In genomic region chr11:35270396-35270795, GRCm38 (mm10) we compare ENCODE assay signal across 31 mouse cellular contexts.
A peak's percentile ranks its signal among the peaks of the same experiment; 100 is the strongest.
DNase-seq lines count a peak whose midpoint lies in the region; ATAC-seq lines count a peak whose summit lies in the region.
"Had no signal": no experiment of that assay in that cellular context is flagged by ENCODE, and none has a peak within 500 bp of the region (broad histone marks: within the 10 kb centered on the region; RNA-seq: fewer than 3 reads in every experiment).

No protein-coding gene starts in this region.

- peaks cover 38% of the 10 kb centered on the region for H3K4me1 ChIP-seq in heart, embryonic 12.5 days (replicated peaks)
- peaks cover 40% of the 10 kb centered on the region for H3K4me1 ChIP-seq in hindbrain, embryonic 10.5 days (replicated peaks)
- peaks cover 25% of the 10 kb centered on the region for H3K4me1 ChIP-seq in hindbrain, embryonic 13.5 days (replicated peaks)
- H3K4me1 ChIP-seq in kidney, embryonic 14.5 days (ENCODE audit: control insufficient read depth, insufficient read depth, low read length), result peaks cover 31% of the 10 kb centered on the region
- peaks cover 72% of the 10 kb centered on the region for H3K4me1 ChIP-seq in limb, embryonic 10.5 days
- H3K4me1 ChIP-seq in forebrain, embryonic 10.5 days, result peaks cover 36% of the 10 kb centered on the region
- H3K4me1 ChIP-seq: liver, embryonic 13.5 days; megakaryocyte, embryonic 14.5 days; stomach, embryonic 15.5 days had no signal

- H3K36me3 ChIP-seq in heart, embryonic 12.5 days, result no peaks in the 10 kb centered on the region
- H3K36me3 ChIP-seq in hindbrain, embryonic 10.5 days, result no peaks in the 10 kb centered on the region
- no peaks in the 10 kb centered on the region for H3K36me3 ChIP-seq in hindbrain, embryonic 13.5 days
- H3K36me3 ChIP-seq in kidney, embryonic 14.5 days (ENCODE audit: control insufficient read depth, insufficient read depth, low read length), result no peaks in the 10 kb centered on the region
- no peaks in the 10 kb centered on the region for H3K36me3 ChIP-seq in limb, embryonic 10.5 days
- H3K36me3 ChIP-seq in forebrain, embryonic 10.5 days (replicated peaks), result no peaks in the 10 kb centered on the region
- H3K36me3 ChIP-seq: embryonic facial prominence, embryonic 12.5 days; forebrain, embryonic 15.5 days; hindbrain, embryonic 15.5 days; kidney, embryonic 15.5 days; limb, embryonic 15.5 days; liver, embryonic 13.5 days; midbrain, embryonic 13.5 days; stomach, embryonic 15.5 days had no signal

- H3K27ac ChIP-seq in heart, embryonic 12.5 days (ENCODE audit: poor library complexity, severe bottlenecking), result peak overlapping the region; percentile 63
- 0 out of 2 replicates have a peak overlapping the region, but pooled peaks have one; percentile 40 for H3K27ac ChIP-seq in hindbrain, embryonic 10.5 days
- no peak overlapping the region for H3K27ac ChIP-seq in hindbrain, embryonic 13.5 days
- H3K27ac ChIP-seq in kidney, embryonic 14.5 days (ENCODE audit: low read depth, low read length), result no peak overlapping the region
- peak overlapping the region; percentile 64 for H3K27ac ChIP-seq in limb, embryonic 10.5 days
- H3K27ac ChIP-seq in forebrain, embryonic 10.5 days, result no peak overlapping the region
- H3K27ac ChIP-seq: embryonic facial prominence, embryonic 12.5 days; forebrain, embryonic 15.5 days; hindbrain, embryonic 15.5 days; kidney, embryonic 15.5 days; limb, embryonic 15.5 days; liver, embryonic 13.5 days; midbrain, embryonic 13.5 days; stomach, embryonic 15.5 days had no signal

- no peaks in the 10 kb centered on the region for H3K27me3 ChIP-seq in heart, embryonic 12.5 days (replicated peaks)
- no peaks in the 10 kb centered on the region for H3K27me3 ChIP-seq in hindbrain, embryonic 10.5 days (ENCODE audit: insufficient read depth, poor library complexity, severe bottlenecking)
- H3K27me3 ChIP-seq in hindbrain, embryonic 13.5 days, result no peaks in the 10 kb centered on the region
- no peaks in the 10 kb centered on the region for H3K27me3 ChIP-seq in kidney, embryonic 14.5 days (ENCODE audit: control insufficient read depth, insufficient read depth, low read length)
- no peaks in the 10 kb centered on the region for H3K27me3 ChIP-seq in limb, embryonic 10.5 days (ENCODE audit: low read depth, poor library complexity, severe bottlenecking)
- H3K27me3 ChIP-seq in forebrain, embryonic 10.5 days (ENCODE audit: poor library complexity, severe bottlenecking), result peaks cover 36% of the 10 kb centered on the region
- H3K27me3 ChIP-seq: embryonic facial prominence, embryonic 12.5 days; forebrain, embryonic 15.5 days; hindbrain, embryonic 15.5 days; liver, embryonic 13.5 days; megakaryocyte, embryonic 14.5 days; stomach, embryonic 15.5 days had no signal

- ATAC-seq in heart, embryonic 12.5 days (ENCODE audit: insufficient number of reproducible peaks, low FRiP score), result no peak
- ATAC-seq in hindbrain, embryonic 13.5 days (ENCODE audit: low FRiP score), result no peak
- no peak for ATAC-seq in kidney, embryonic 14.5 days (ENCODE audit: low FRiP score, low TSS enrichment)
- ATAC-seq: forebrain, embryonic 15.5 days; inflammation-experienced regulatory T-cells, adult 6 months; lung, postnatal 0 days; midbrain, embryonic 13.5 days had no signal

- H3K9ac ChIP-seq in heart, embryonic 12.5 days, result no peak overlapping the region
- H3K9ac ChIP-seq in hindbrain, embryonic 13.5 days, result no peak overlapping the region
- H3K9ac ChIP-seq in kidney, embryonic 14.5 days (ENCODE audit: low read depth, low read length), result no peak overlapping the region
- H3K9ac ChIP-seq: embryonic facial prominence, embryonic 12.5 days; forebrain, embryonic 15.5 days; hindbrain, embryonic 15.5 days; kidney, embryonic 15.5 days; limb, embryonic 15.5 days; liver, embryonic 13.5 days; midbrain, embryonic 13.5 days; stomach, embryonic 15.5 days had no signal

- intact Hi-C loops in heart, postnatal 25 days (cut with DNase I), result no loop called here

- WGBS in heart, embryonic 12.5 days, result 63% methylated on average over 9 of the region's 9 CpGs
- WGBS in hindbrain, embryonic 10.5 days, result 88% methylated on average over 9 of the region's 9 CpGs
- 74% methylated on average over 9 of the region's 9 CpGs for WGBS in hindbrain, embryonic 13.5 days
- 78% methylated on average over 9 of the region's 9 CpGs for WGBS in kidney, embryonic 14.5 days
- 85% methylated on average over 9 of the region's 9 CpGs for WGBS in limb, embryonic 10.5 days
- 88% methylated on average over 9 of the region's 9 CpGs for WGBS in forebrain, embryonic 10.5 days

- DNase-seq in heart, postnatal 25 days (ENCODE audit: low spot score), result no peak
- DNase-seq in hindbrain, embryonic 10.5 days (ENCODE audit: low spot score), result no peak
- peak; percentile 47 to 63 for DNase-seq in kidney, postnatal 25 days
- DNase-seq in limb, embryonic 10.5 days (ENCODE audit: low spot score), result no peak
- DNase-seq in forebrain, embryonic 10.5 days (ENCODE audit: extremely low spot score, low spot score), result no peak
- DNase-seq: cerebellum, adult 11 months; cerebellum, adult 9-10 months; cerebellum, postnatal 36 days; gastrocnemius, postnatal 25 days; heart, adult 11 months; heart, postnatal 14 days; layer of hippocampus, postnatal 36 days; left cerebral cortex, postnatal 4 days; liver, embryonic 13.5 days; lung, adult 18-20 months; lung, postnatal 4 days; retina, postnatal 1 day; right cerebral cortex, postnatal 14 days had no signal

- no peaks in the 10 kb centered on the region for H3K9me3 ChIP-seq in heart, embryonic 12.5 days (replicated peaks)
- H3K9me3 ChIP-seq in hindbrain, embryonic 10.5 days, result no peaks in the 10 kb centered on the region
- H3K9me3 ChIP-seq in hindbrain, embryonic 13.5 days, result no peaks in the 10 kb centered on the region
- H3K9me3 ChIP-seq in kidney, embryonic 14.5 days (ENCODE audit: control insufficient read depth, low read length), result no peaks in the 10 kb centered on the region
- no peaks in the 10 kb centered on the region for H3K9me3 ChIP-seq in limb, embryonic 10.5 days (replicated peaks)
- no peaks in the 10 kb centered on the region for H3K9me3 ChIP-seq in forebrain, embryonic 10.5 days
- H3K9me3 ChIP-seq: embryonic facial prominence, embryonic 12.5 days; forebrain, embryonic 15.5 days; hindbrain, embryonic 15.5 days; kidney, embryonic 15.5 days; limb, embryonic 15.5 days; liver, embryonic 13.5 days; megakaryocyte, embryonic 14.5 days; midbrain, embryonic 13.5 days; stomach, embryonic 15.5 days had no signal

- H3K4me3 ChIP-seq in heart, embryonic 12.5 days, result no peak overlapping the region
- no peak overlapping the region for H3K4me3 ChIP-seq in hindbrain, embryonic 10.5 days
- no peak overlapping the region for H3K4me3 ChIP-seq in hindbrain, embryonic 13.5 days
- H3K4me3 ChIP-seq in kidney, embryonic 14.5 days (ENCODE audit: low read length), result no peak overlapping the region
- no peak overlapping the region for H3K4me3 ChIP-seq in limb, embryonic 10.5 days
- H3K4me3 ChIP-seq in forebrain, embryonic 10.5 days, result no peak overlapping the region
- H3K4me3 ChIP-seq: embryonic facial prominence, embryonic 12.5 days; forebrain, embryonic 15.5 days; hindbrain, embryonic 15.5 days; kidney, embryonic 15.5 days; limb, embryonic 15.5 days; liver, embryonic 13.5 days; megakaryocyte, embryonic 14.5 days; midbrain, embryonic 13.5 days; stomach, embryonic 15.5 days had no signal

- H3K4me2 ChIP-seq in heart, embryonic 12.5 days, result no peak overlapping the region
- no peak overlapping the region for H3K4me2 ChIP-seq in hindbrain, embryonic 13.5 days
- no peak overlapping the region for H3K4me2 ChIP-seq in kidney, embryonic 14.5 days (replicated peaks; ENCODE audit: low read depth, low read length)
- H3K4me2 ChIP-seq: embryonic facial prominence, embryonic 12.5 days; forebrain, embryonic 15.5 days; hindbrain, embryonic 15.5 days; kidney, embryonic 15.5 days; limb, embryonic 15.5 days; liver, embryonic 13.5 days; midbrain, embryonic 13.5 days; stomach, embryonic 15.5 days had no signal

Comparison
In these comparisons a context has a peak if more than half of its experiments do, and no peak if none do; other contexts are left out.
1. H3K27ac ChIP-seq: peak in heart, embryonic 12.5 days (single experiment), hindbrain, embryonic 10.5 days (single experiment) and limb, embryonic 10.5 days (single experiment); none in hindbrain, embryonic 13.5 days (single experiment), kidney, embryonic 14.5 days (single experiment) and forebrain, embryonic 10.5 days (single experiment).
2. DNase-seq: peak in kidney, postnatal 25 days (2 of 2); none in heart, postnatal 25 days (single experiment), hindbrain, embryonic 10.5 days (single experiment), limb, embryonic 10.5 days (single experiment) and forebrain, embryonic 10.5 days (single experiment).